Mouse (Mus musculus): ENCODE measurements at regions not wholly inside any gene's neighbourhood (a gene's known extent, or its start where the extent isn't known, plus 50 kb on each side); places are given as distances from the start of the nearest gene placed in this dataset.

- Histone ChIP-seq H3K27me3 (no peaks in the 10 kb centered on the region), H3K4me1 (replicated peaks) (no peaks in the 10 kb centered on the region), H3K9ac (no peak overlapping the region), H3K4me3 (replicated peaks) (no peak overlapping the region), H3K36me3 (no peaks in the 10 kb centered on the region), H3K4me2 (no peak overlapping the region), H3K9me3 (replicated peaks) (no peaks in the 10 kb centered on the region), H3K27ac (no peak overlapping the region)
- DNase-seq (no peak), ATAC-seq (ENCODE audit: low read depth) (no peak)
- WGBS (ENCODE audit: insufficient replicate concordance) = 7% methylated on average over 1 of the region's 1 CpGs
Observed at GRCm38 (mm10) chr2:8754142-8754541, 1126.9 kb upstream of the 4930412O13Rik start.

- H3K4me3 ChIP-seq (replicated peaks) = no peak overlapping the region
- H3K4me1 ChIP-seq (replicated peaks) = no peaks in the 10 kb centered on the region
- H3K9ac ChIP-seq = no peak overlapping the region
- DNase-seq = no peak
- no peak overlapping the region for H3K27ac ChIP-seq
- no peaks in the 10 kb centered on the region for H3K27me3 ChIP-seq
- H3K9me3 ChIP-seq (replicated peaks) = no peaks in the 10 kb centered on the region
- ATAC-seq (ENCODE audit: low read depth) = no peak
- no peaks in the 10 kb centered on the region for H3K36me3 ChIP-seq
- H3K4me2 ChIP-seq = no peak overlapping the region
- WGBS (ENCODE audit: insufficient replicate concordance) = 29% methylated on average over 4 of the region's 4 CpGs
Observed at GRCm38 (mm10) chr2:8756546-8756945, 1124.5 kb upstream of the 4930412O13Rik start.

GRCm38 (mm10) chr2:8770636-8771035, 1110.4 kb upstream of the 4930412O13Rik start:
- DNase-seq = no peak
- WGBS (ENCODE audit: insufficient replicate concordance) = 48% methylated on average over 4 of the region's 4 CpGs
- Histone ChIP-seq H3K9ac (no peak overlapping the region), H3K9me3 (replicated peaks) (no peaks in the 10 kb centered on the region), H3K4me3 (replicated peaks) (no peak overlapping the region), H3K4me1 (replicated peaks) (no peaks in the 10 kb centered on the region), H3K36me3 (no peaks in the 10 kb centered on the region), H3K27me3 (no peaks in the 10 kb centered on the region), H3K27ac (no peak overlapping the region), H3K4me2 (no peak overlapping the region)
- no peak for ATAC-seq (ENCODE audit: low read depth)

GRCm38 (mm10) chr2:8781152-8781935, 1099.7 kb upstream of the 4930412O13Rik start:
- no peaks in the 10 kb centered on the region for H3K27me3 ChIP-seq
- DNase-seq (no peak), ATAC-seq (ENCODE audit: low read depth) (no peak)
- H3K4me2 ChIP-seq = no peak overlapping the region
- no peaks in the 10 kb centered on the region for H3K4me1 ChIP-seq (replicated peaks)
- WGBS (ENCODE audit: insufficient replicate concordance) = 68% methylated on average over 7 of the region's 7 CpGs
- no peaks in the 10 kb centered on the region for H3K9me3 ChIP-seq (replicated peaks)
- no peak overlapping the region for H3K9ac ChIP-seq
- H3K27ac ChIP-seq = no peak overlapping the region
- no peaks in the 10 kb centered on the region for H3K36me3 ChIP-seq
- H3K4me3 ChIP-seq (replicated peaks) = no peak overlapping the region

GRCm38 (mm10) chr2:8782225-8782624, 1098.8 kb upstream of the 4930412O13Rik start:
- Histone ChIP-seq H3K36me3 (no peaks in the 10 kb centered on the region), H3K27me3 (no peaks in the 10 kb centered on the region), H3K9ac (no peak overlapping the region), H3K9me3 (replicated peaks) (no peaks in the 10 kb centered on the region), H3K27ac (no peak overlapping the region), H3K4me3 (replicated peaks) (no peak overlapping the region), H3K4me2 (no peak overlapping the region), H3K4me1 (replicated peaks) (no peaks in the 10 kb centered on the region)
- no peak for ATAC-seq (ENCODE audit: low read depth)
- WGBS (ENCODE audit: insufficient replicate concordance) = 60% methylated on average over 2 of the region's 2 CpGs
- no peak for DNase-seq

GRCm38 (mm10) chr2:8802061-8802460, 1079.0 kb upstream of the 4930412O13Rik start:
- H3K4me3 ChIP-seq (replicated peaks) = no peak overlapping the region
- no peaks in the 10 kb centered on the region for H3K9me3 ChIP-seq (replicated peaks)
- H3K36me3 ChIP-seq = no peaks in the 10 kb centered on the region
- ATAC-seq (ENCODE audit: low read depth) (no peak), DNase-seq (no peak)
- no peak overlapping the region for H3K9ac ChIP-seq
- 37% methylated on average over 3 of the region's 3 CpGs for WGBS (ENCODE audit: insufficient replicate concordance)
- no peak overlapping the region for H3K4me2 ChIP-seq
- no peaks in the 10 kb centered on the region for H3K27me3 ChIP-seq
- H3K27ac ChIP-seq = no peak overlapping the region
- no peaks in the 10 kb centered on the region for H3K4me1 ChIP-seq (replicated peaks)

- H3K4me1 ChIP-seq (replicated peaks) = no peaks in the 10 kb centered on the region
- no peak overlapping the region for H3K27ac ChIP-seq
- WGBS (ENCODE audit: insufficient replicate concordance) = 53% methylated on average over 4 of the region's 4 CpGs
- no peak for ATAC-seq (ENCODE audit: low read depth)
- no peak overlapping the region for H3K4me3 ChIP-seq (replicated peaks)
- H3K4me2 ChIP-seq = no peak overlapping the region
- H3K27me3 ChIP-seq = no peaks in the 10 kb centered on the region
- DNase-seq = no peak
- H3K9ac ChIP-seq = no peak overlapping the region
- H3K36me3 ChIP-seq = no peaks in the 10 kb centered on the region
- H3K9me3 ChIP-seq (replicated peaks) = no peaks in the 10 kb centered on the region
Observed at GRCm38 (mm10) chr2:8809609-8810008, 1071.4 kb upstream of the 4930412O13Rik start.

- ATAC-seq (ENCODE audit: low read depth) = no peak
- no peak overlapping the region for H3K4me3 ChIP-seq (replicated peaks)
- H3K27ac ChIP-seq = no peak overlapping the region
- no peak overlapping the region for H3K4me2 ChIP-seq
- no peaks in the 10 kb centered on the region for H3K9me3 ChIP-seq (replicated peaks)
- no peak for DNase-seq
- no peak overlapping the region for H3K9ac ChIP-seq
- no peaks in the 10 kb centered on the region for H3K27me3 ChIP-seq
- H3K4me1 ChIP-seq (replicated peaks) = no peaks in the 10 kb centered on the region
- H3K36me3 ChIP-seq = no peaks in the 10 kb centered on the region
- 51% methylated on average over 5 of the region's 5 CpGs for WGBS (ENCODE audit: insufficient replicate concordance)
Observed at GRCm38 (mm10) chr2:8818127-8818526, 1062.9 kb upstream of the 4930412O13Rik start.

GRCm38 (mm10) chr2:8825406-8825805, 1055.6 kb upstream of the 4930412O13Rik start:
- Histone ChIP-seq H3K9ac (no peak overlapping the region), H3K4me3 (replicated peaks) (no peak overlapping the region), H3K4me2 (no peak overlapping the region), H3K36me3 (no peaks in the 10 kb centered on the region), H3K27me3 (no peaks in the 10 kb centered on the region), H3K27ac (no peak overlapping the region), H3K9me3 (replicated peaks) (no peaks in the 10 kb centered on the region), H3K4me1 (replicated peaks) (no peaks in the 10 kb centered on the region)
- ATAC-seq (ENCODE audit: low read depth) (no peak), DNase-seq (no peak)
- 61% methylated on average over 2 of the region's 2 CpGs for WGBS (ENCODE audit: insufficient replicate concordance)

All from liver, embryonic 13.5 days (tissue).